13 mouse cellular contexts compared by ENCODE assay signal in genomic region chr8:71572077-71572476, GRCm38 (mm10). TPM values are rescaled to one million over a fixed set of nuclear protein-coding genes. Genes with fewer than 3 reads are reported as not detected.
DNase-seq lines count a peak whose midpoint lies in the region; ATAC-seq and TF ChIP-seq lines count a peak whose summit lies in the region.
"Had no signal": no experiment of that assay in that cellular context is flagged by ENCODE, and none has a peak within 500 bp of the region (broad histone marks: within the 10 kb centered on the region; RNA-seq: fewer than 3 reads in every experiment).

No protein-coding gene starts in this region.

- DNase-seq in heart, adult 2 months = no peak
- DNase-seq in heart, adult 11 months = no peak
- DNase-seq in midbrain, embryonic 11.5 days (ENCODE audit: low spot score, missing footprints) = no peak

- intact Hi-C loops in heart, adult 2 months (cut with DNase I) = no loop called here

- H3K9ac ChIP-seq in heart, adult 2 months (ENCODE audit: low read depth, low read length) = no peak overlapping the region
- H3K9ac ChIP-seq in midbrain, embryonic 13.5 days (replicated peaks) = no peak overlapping the region
- H3K9ac ChIP-seq in midbrain, embryonic 11.5 days (ENCODE audit: low read length) = no peak overlapping the region
- H3K9ac ChIP-seq in forebrain, embryonic 16.5 days (replicated peaks; ENCODE audit: low read depth, low read length) = no peak overlapping the region
- H3K9ac ChIP-seq in neural tube, embryonic 15.5 days (replicated peaks) = no peak overlapping the region; the same call in 1 of the 2 replicates
- H3K9ac ChIP-seq: liver, embryonic 14.5 days had no signal

- no peak for TF ChIP-seq POLR2A in heart, adult 2 months (IDR thresholded peaks at IDR 0.05; ENCODE audit: insufficient read depth, low read depth, low read length)

- H3K4me3 ChIP-seq in heart, adult 2 months = no peak overlapping the region
- H3K4me3 ChIP-seq in midbrain, embryonic 13.5 days (replicated peaks) = no peak overlapping the region
- H3K4me3 ChIP-seq in midbrain, embryonic 11.5 days (ENCODE audit: low read depth, low read length) = no peak overlapping the region
- no peak overlapping the region for H3K4me3 ChIP-seq in forebrain, embryonic 16.5 days (replicated peaks; ENCODE audit: low read length)
- H3K4me3 ChIP-seq in neural tube, embryonic 15.5 days (replicated peaks) = peak overlapping the region; percentile 69; the same call in 1 of the 2 replicates

- H3K9me3 ChIP-seq in midbrain, embryonic 13.5 days = no peaks in the 10 kb centered on the region
- no peaks in the 10 kb centered on the region for H3K9me3 ChIP-seq in midbrain, embryonic 11.5 days (ENCODE audit: control insufficient read depth, low read length)
- no peaks in the 10 kb centered on the region for H3K9me3 ChIP-seq in forebrain, embryonic 16.5 days (ENCODE audit: control insufficient read depth, low read length)
- H3K9me3 ChIP-seq in neural tube, embryonic 15.5 days (replicated peaks) = no peaks in the 10 kb centered on the region
- H3K9me3 ChIP-seq: embryonic facial prominence, embryonic 12.5 days; midbrain, embryonic 12.5 days had no signal

- no peaks in the 10 kb centered on the region; the same call in 1 of the 2 replicates for H3K79me2 ChIP-seq in heart, adult 2 months (replicated peaks; ENCODE audit: control insufficient read depth, insufficient read depth, low read length)

- no peaks in the 10 kb centered on the region for H3K27me3 ChIP-seq in heart, adult 2 months (ENCODE audit: control insufficient read depth, insufficient read depth, low read length)
- H3K27me3 ChIP-seq in midbrain, embryonic 13.5 days = peaks cover 18% of the 10 kb centered on the region
- H3K27me3 ChIP-seq in midbrain, embryonic 11.5 days (ENCODE audit: control insufficient read depth, insufficient read depth, low read length) = 0 out of 2 replicates have a peak, but pooled peaks cover 3% of the 10 kb centered on the region
- H3K27me3 ChIP-seq in forebrain, embryonic 16.5 days (replicated peaks; ENCODE audit: control insufficient read depth, insufficient read depth, low read length) = no peaks in the 10 kb centered on the region
- H3K27me3 ChIP-seq in neural tube, embryonic 15.5 days (replicated peaks) = 0 out of 2 replicates have a peak, but pooled peaks cover 5% of the 10 kb centered on the region

- TF ChIP-seq EP300 in heart, adult 2 months (IDR thresholded peaks at IDR 0.05; ENCODE audit: insufficient read depth, low read depth, low read length) = no peak

- no peaks in the 10 kb centered on the region for H3K36me3 ChIP-seq in heart, adult 2 months (ENCODE audit: control insufficient read depth, insufficient read depth, low read length)
- H3K36me3 ChIP-seq in midbrain, embryonic 13.5 days = no peaks in the 10 kb centered on the region
- H3K36me3 ChIP-seq in midbrain, embryonic 11.5 days (ENCODE audit: control insufficient read depth, insufficient read depth, low read length) = no peaks in the 10 kb centered on the region
- H3K36me3 ChIP-seq in forebrain, embryonic 16.5 days (ENCODE audit: control insufficient read depth, insufficient read depth) = no peaks in the 10 kb centered on the region
- no peaks in the 10 kb centered on the region for H3K36me3 ChIP-seq in neural tube, embryonic 15.5 days
- H3K36me3 ChIP-seq: embryonic facial prominence, embryonic 12.5 days; midbrain, embryonic 12.5 days had no signal

- TF ChIP-seq CTCF in heart, adult 2 months (IDR thresholded peaks at IDR 0.05) = peak; percentile 30

- 64% methylated on average over 2 of the region's 2 CpGs for WGBS in heart, adult 2 months
- WGBS in midbrain, embryonic 13.5 days = 85% methylated on average over 2 of the region's 2 CpGs
- 85% methylated on average over 2 of the region's 2 CpGs for WGBS in midbrain, embryonic 11.5 days
- 73% methylated on average over 2 of the region's 2 CpGs for WGBS in forebrain, embryonic 16.5 days
- WGBS in neural tube, embryonic 15.5 days = 86% methylated on average over 2 of the region's 2 CpGs

- peak overlapping the region; percentile 48 for H3K27ac ChIP-seq in heart, adult 2 months
- peak overlapping the region; percentile 52; the same call in 1 of the 2 replicates for H3K27ac ChIP-seq in midbrain, embryonic 13.5 days
- H3K27ac ChIP-seq in midbrain, embryonic 11.5 days (ENCODE audit: low read depth, low read length) = no peak overlapping the region
- peak overlapping the region; percentile 72 for H3K27ac ChIP-seq in forebrain, embryonic 16.5 days (ENCODE audit: low read length)
- peak overlapping the region; percentile 75 for H3K27ac ChIP-seq in neural tube, embryonic 15.5 days (replicated peaks)
- H3K27ac ChIP-seq: liver, embryonic 14.5 days; midbrain, embryonic 12.5 days had no signal

- H3K4me1 ChIP-seq in heart, adult 2 months (ENCODE audit: control insufficient read depth, insufficient read depth, low read length) = peaks cover 4% of the 10 kb centered on the region
- peaks cover 43% of the 10 kb centered on the region for H3K4me1 ChIP-seq in midbrain, embryonic 13.5 days (replicated peaks)
- peaks cover 6% of the 10 kb centered on the region for H3K4me1 ChIP-seq in midbrain, embryonic 11.5 days (ENCODE audit: control insufficient read depth, insufficient read depth, low read length)
- H3K4me1 ChIP-seq in forebrain, embryonic 16.5 days (replicated peaks; ENCODE audit: control insufficient read depth, insufficient read depth, low read length) = peaks cover 32% of the 10 kb centered on the region
- peaks cover 47% of the 10 kb centered on the region for H3K4me1 ChIP-seq in neural tube, embryonic 15.5 days

- peak overlapping the region; percentile 82; the same call in 1 of the 2 replicates for H3K4me2 ChIP-seq in midbrain, embryonic 13.5 days (replicated peaks)
- no peak overlapping the region for H3K4me2 ChIP-seq in midbrain, embryonic 11.5 days
- peak overlapping the region; percentile 53; the same call in 1 of the 2 replicates for H3K4me2 ChIP-seq in forebrain, embryonic 16.5 days (ENCODE audit: low read length)
- H3K4me2 ChIP-seq in neural tube, embryonic 15.5 days = peak overlapping the region; percentile 88

- ATAC-seq in midbrain, embryonic 13.5 days = no peak
- no peak for ATAC-seq in midbrain, embryonic 11.5 days (ENCODE audit: low FRiP score)
- no peak for ATAC-seq in forebrain, embryonic 16.5 days
- ATAC-seq in neural tube, embryonic 15.5 days (ENCODE audit: low FRiP score) = no peak
- ATAC-seq in CD4-positive, CD25-positive, alpha-beta regulatory T cell, adult 4 months = no peak

RNA-seq across cellular contexts. Expression of gene Slc27a1, which starts 3.4 kb away (rescaled TPM):
- total RNA-seq in heart, adult 2 months (2021) = 100 to 1,000 TPM; 159 to 191 TPM
- 227 and 281 TPM in 2 replicates for polyA plus RNA-seq in heart, adult 2 months (2012; rRNA removed)
- polyA plus RNA-seq in midbrain, embryonic 13.5 days (2015; fragmentation: Nextera tagmentation; extraction: Ambion mirVana) = 53.7 and 58.7 TPM in 2 replicates
- 8.6 and 12.4 TPM in 2 replicates for polyA plus RNA-seq in midbrain, embryonic 11.5 days (2014; fragmentation: Nextera tagmentation; extraction: Ambion mirVana)
- polyA plus RNA-seq in forebrain, embryonic 16.5 days (2015; fragmentation: Nextera tagmentation; extraction: Ambion mirVana) = 74.6 and 75.9 TPM in 2 replicates
- polyA plus RNA-seq in neural tube, embryonic 15.5 days (2015; fragmentation: Nextera tagmentation; extraction: Ambion mirVana) = 83.0 and 85.9 TPM in 2 replicates
- 10 to 100 TPM in 1 of 2 experiments, 1 to 10 TPM in 1; 3.4 to 13.6 TPM for polyA plus RNA-seq in CD4-positive, CD25-positive, alpha-beta regulatory T cell, adult 4 months (2017; shearing (Covaris generic))

RNA-seq across cellular contexts. Expression of gene Nxnl1, which starts 5.7 kb away (rescaled TPM):
- under 1 TPM; 0.14 to 0.18 TPM for total RNA-seq in heart, adult 2 months (2021)
- 0.12 TPM in 1 of 2 replicates, not detected in the other for polyA plus RNA-seq in heart, adult 2 months (2012; rRNA removed)
- polyA plus RNA-seq in midbrain, embryonic 13.5 days (2015; fragmentation: Nextera tagmentation; extraction: Ambion mirVana) = not detected in 2 replicates
- not detected in 2 replicates for polyA plus RNA-seq in midbrain, embryonic 11.5 days (2014; fragmentation: Nextera tagmentation; extraction: Ambion mirVana)
- not detected in 2 replicates for polyA plus RNA-seq in forebrain, embryonic 16.5 days (2015; fragmentation: Nextera tagmentation; extraction: Ambion mirVana)
- 0.15 TPM in 1 of 2 replicates, not detected in the other for polyA plus RNA-seq in neural tube, embryonic 15.5 days (2015; fragmentation: Nextera tagmentation; extraction: Ambion mirVana)
- polyA plus RNA-seq in CD4-positive, CD25-positive, alpha-beta regulatory T cell, adult 4 months (2017; shearing (Covaris generic)) = not detected
- total RNA-seq: gastrocnemius, adult 18-20 months had no signal
- polyA plus RNA-seq: embryonic facial prominence, embryonic 12.5 days; heart, embryonic 14.5 days; midbrain, embryonic 12.5 days; stomach, embryonic 14.5 days had no signal

RNA-seq across cellular contexts. Expression of gene Tmem221, which starts 13.4 kb away (rescaled TPM):
- under 1 TPM in 1 of 2 experiments, not detected in 1; 0.16 TPM for total RNA-seq in heart, adult 2 months (2021)
- 0.29 and 0.51 TPM in 2 replicates for polyA plus RNA-seq in heart, adult 2 months (2012; rRNA removed)
- polyA plus RNA-seq in midbrain, embryonic 13.5 days (2015; fragmentation: Nextera tagmentation; extraction: Ambion mirVana) = not detected in 2 replicates
- polyA plus RNA-seq in midbrain, embryonic 11.5 days (2014; fragmentation: Nextera tagmentation; extraction: Ambion mirVana) = 0.12 and 0.14 TPM in 2 replicates
- 0.15 and 0.16 TPM in 2 replicates for polyA plus RNA-seq in forebrain, embryonic 16.5 days (2015; fragmentation: Nextera tagmentation; extraction: Ambion mirVana)
- 0.15 and 0.95 TPM in 2 replicates for polyA plus RNA-seq in neural tube, embryonic 15.5 days (2015; fragmentation: Nextera tagmentation; extraction: Ambion mirVana)
- under 1 TPM in 1 of 2 experiments, not detected in 1; 0.79 TPM for polyA plus RNA-seq in CD4-positive, CD25-positive, alpha-beta regulatory T cell, adult 4 months (2017; shearing (Covaris generic))
- total RNA-seq: gastrocnemius, adult 18-20 months had no signal

RNA-seq across cellular contexts. Expression of gene Pgls, which starts 19.9 kb away (rescaled TPM):
- total RNA-seq in heart, adult 2 months (2021) = 10 to 100 TPM; 58.6 to 66.3 TPM
- polyA plus RNA-seq in heart, adult 2 months (2012; rRNA removed) = 53.2 and 80.4 TPM in 2 replicates
- 201 and 208 TPM in 2 replicates for polyA plus RNA-seq in midbrain, embryonic 13.5 days (2015; fragmentation: Nextera tagmentation; extraction: Ambion mirVana)
- polyA plus RNA-seq in midbrain, embryonic 11.5 days (2014; fragmentation: Nextera tagmentation; extraction: Ambion mirVana) = 224 and 234 TPM in 2 replicates
- 167 and 189 TPM in 2 replicates for polyA plus RNA-seq in forebrain, embryonic 16.5 days (2015; fragmentation: Nextera tagmentation; extraction: Ambion mirVana)
- polyA plus RNA-seq in neural tube, embryonic 15.5 days (2015; fragmentation: Nextera tagmentation; extraction: Ambion mirVana) = 223 and 232 TPM in 2 replicates
- 10 to 100 TPM; 51.5 to 53.4 TPM for polyA plus RNA-seq in CD4-positive, CD25-positive, alpha-beta regulatory T cell, adult 4 months (2017; shearing (Covaris generic))

RNA-seq across cellular contexts. Expression of gene Fam129c, which starts 25.4 kb away (rescaled TPM):
- total RNA-seq in heart, adult 2 months (2021) = under 1 TPM; 0.78 to 0.82 TPM
- polyA plus RNA-seq in heart, adult 2 months (2012; rRNA removed) = 1.7 and 2.4 TPM in 2 replicates
- 4.4 and 7.5 TPM in 2 replicates for polyA plus RNA-seq in midbrain, embryonic 13.5 days (2015; fragmentation: Nextera tagmentation; extraction: Ambion mirVana)
- 3.2 and 3.6 TPM in 2 replicates for polyA plus RNA-seq in midbrain, embryonic 11.5 days (2014; fragmentation: Nextera tagmentation; extraction: Ambion mirVana)
- polyA plus RNA-seq in forebrain, embryonic 16.5 days (2015; fragmentation: Nextera tagmentation; extraction: Ambion mirVana) = 6.2 and 8.4 TPM in 2 replicates
- 8.4 and 10.2 TPM in 2 replicates for polyA plus RNA-seq in neural tube, embryonic 15.5 days (2015; fragmentation: Nextera tagmentation; extraction: Ambion mirVana)
- polyA plus RNA-seq in CD4-positive, CD25-positive, alpha-beta regulatory T cell, adult 4 months (2017; shearing (Covaris generic)) = 1 to 10 TPM; 3.0 to 3.6 TPM
